Mouse (Mus musculus) midbrain, embryonic 14.5 days (tissue): ENCODE results near the gene Rora. TPM values are rescaled to one million over a fixed set of nuclear protein-coding genes. Genes with fewer than 3 reads are reported as not detected.

ENCODE experiments used
- ATAC-seq: fragments of 200-750 bp; cut with Nextera tagmentation; 2 replicates; pipeline ENCODE4 v1.8.0; 2017; ENCODE audit warnings: moderate number of reproducible peaks, moderate library complexity; ENCODE audit not compliant: low FRiP score, low TSS enrichment
- DNase-seq: peaks from one replicate; pipeline ENCODE4 v3.0.0-alpha.2; 2015
- H3K27ac ChIP-seq: fragments of 300-500 bp; sonication (generic); replicated peaks from 2 replicates; pipeline ENCODE4 v1.5.1; 2014; ENCODE audit warnings: mild to moderate bottlenecking, low read depth, low read length, moderate library complexity
- H3K27me3 ChIP-seq: fragments of 300-500 bp; sonication (generic); 2 replicates; pipeline ENCODE4 v1.6.1; 2014; ENCODE audit warnings: low read length, control low read depth, mixed read lengths; ENCODE audit not compliant: control insufficient read depth, insufficient read depth
- H3K36me3 ChIP-seq: fragments of 300-500 bp; sonication (generic); 2 replicates; pipeline ENCODE4 v1.6.1; 2014; ENCODE audit warnings: low read length, control low read depth; ENCODE audit not compliant: control insufficient read depth, insufficient read depth
- H3K4me1 ChIP-seq: fragments of 300-500 bp; sonication (generic); 2 replicates; pipeline ENCODE4 v1.6.1; 2014; ENCODE audit warnings: mild to moderate bottlenecking, antibody characterized with exemption, low read length, control low read depth; ENCODE audit not compliant: control insufficient read depth, insufficient read depth
- H3K4me2 ChIP-seq: fragments of 300-500 bp; sonication (generic); 2 replicates; pipeline ENCODE4 v1.6.1; 2014; ENCODE audit warnings: mild to moderate bottlenecking, low read length, moderate library complexity
- H3K4me3 ChIP-seq: fragments of 300-500 bp; sonication (generic); replicated peaks from 2 replicates; pipeline ENCODE4 v1.5.1; 2014; ENCODE audit warnings: low read depth, low read length
- H3K9ac ChIP-seq: fragments of 300-500 bp; sonication (generic); replicated peaks from 2 replicates; pipeline ENCODE4 v1.6.1; 2014; ENCODE audit warnings: mild to moderate bottlenecking, low read length, moderate library complexity
- H3K9me3 ChIP-seq: fragments of 300-500 bp; sonication (generic); 2 replicates; pipeline ENCODE4 v1.6.1; 2016; ENCODE audit warnings: low read length, control low read depth, mixed read lengths; ENCODE audit not compliant: control insufficient read depth
- WGBS: fragments of 180-500 bp; shearing (Covaris S2); extraction: QIAGEN DNeasy Blood & Tissue Kit; methylation state at CpG from one replicate; pipeline ENCODE4 v1.1.7; 2014; 5-methylcytosine and 5-hydroxymethylcytosine counted together
- polyA plus RNA-seq: library from polyadenylated mRNA; unstranded; fragments of >200 nt; fragmentation: Nextera tagmentation; extraction: Ambion mirVana; gene quantifications from 2 replicates; pipeline ENCODE4 v1.2.1, GENCODE M21; 2014

The Rora gene
- polyA plus RNA-seq, 1 experiment from 2014 or later: 39.1 TPM

DNA sequence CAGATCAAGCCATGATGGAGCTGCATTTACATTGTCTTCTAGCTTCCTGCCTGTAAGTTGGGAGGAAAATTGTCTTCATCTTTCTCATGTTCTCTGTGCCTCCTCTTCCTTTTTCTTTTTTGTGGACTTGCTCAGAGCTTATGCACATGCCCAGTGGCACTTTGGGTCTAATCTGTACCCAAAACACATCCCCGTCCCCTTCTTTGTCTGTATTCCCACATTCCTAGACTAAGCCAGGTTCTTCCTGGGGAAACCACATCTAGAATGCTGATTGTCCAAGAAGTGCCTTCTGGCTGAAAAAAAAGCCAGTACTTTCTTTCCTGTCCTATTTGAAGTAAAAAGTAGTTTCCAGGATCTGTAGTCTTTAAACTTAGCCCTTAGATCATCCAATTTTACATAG is 367.9 kb downstream of the Rora start:
- H3K4me2 ChIP-seq: no peak overlapping the region
- H3K4me3 ChIP-seq: no peak overlapping the region
- H3K27ac ChIP-seq: no peak overlapping the region
- no peaks in the 10 kb centered on the region for H3K36me3 ChIP-seq
- WGBS: 62% methylated on average over 1 of the region's 1 CpGs
- DNase-seq (peak; percentile 45), ATAC-seq (no peak)
- H3K27me3 ChIP-seq: no peaks in the 10 kb centered on the region
- no peaks in the 10 kb centered on the region for H3K4me1 ChIP-seq
- no peaks in the 10 kb centered on the region for H3K9me3 ChIP-seq
- no peak overlapping the region for H3K9ac ChIP-seq

GRCm38 (mm10) chr9:69023314-69023713 is 369.7 kb downstream of the Rora start:
- H3K4me2 ChIP-seq: no peak overlapping the region

GRCm38 (mm10) chr9:69028177-69028576 is 374.6 kb downstream of the Rora start:
- no peak overlapping the region for H3K27ac ChIP-seq
- no peaks in the 10 kb centered on the region for H3K9me3 ChIP-seq
- no peak overlapping the region for H3K4me3 ChIP-seq
- H3K4me2 ChIP-seq: no peak overlapping the region
- WGBS: 81% methylated on average over 4 of the region's 4 CpGs
- no peaks in the 10 kb centered on the region for H3K4me1 ChIP-seq
- H3K9ac ChIP-seq: no peak overlapping the region
- H3K27me3 ChIP-seq: no peaks in the 10 kb centered on the region
- ATAC-seq: no peak
- no peak for DNase-seq
- no peaks in the 10 kb centered on the region for H3K36me3 ChIP-seq

More at GRCm38 (mm10) chr9:69023314-69023713, 369.7 kb downstream of the Rora start:
- H3K36me3 ChIP-seq: no peaks in the 10 kb centered on the region
- ATAC-seq (no peak), DNase-seq (no peak)
- H3K9ac ChIP-seq: no peak overlapping the region
- H3K9me3 ChIP-seq: no peaks in the 10 kb centered on the region
- no peaks in the 10 kb centered on the region for H3K27me3 ChIP-seq
- no peak overlapping the region for H3K27ac ChIP-seq
- no peaks in the 10 kb centered on the region for H3K4me1 ChIP-seq
- H3K4me3 ChIP-seq: no peak overlapping the region
- WGBS: 87% methylated on average over 3 of the region's 3 CpGs

- H3K9ac ChIP-seq: no peak overlapping the region
- no peak for DNase-seq
- H3K36me3 ChIP-seq: no peaks in the 10 kb centered on the region
- WGBS: 95% methylated on average over 10 of the region's 10 CpGs
- no peaks in the 10 kb centered on the region for H3K9me3 ChIP-seq
- H3K27ac ChIP-seq: no peak overlapping the region
- no peaks in the 10 kb centered on the region for H3K27me3 ChIP-seq
- H3K4me3 ChIP-seq: no peak overlapping the region
- H3K4me2 ChIP-seq: no peak overlapping the region
- H3K4me1 ChIP-seq: no peaks in the 10 kb centered on the region
- no peak for ATAC-seq
Observed at GRCm38 (mm10) chr9:69034301-69034871, 380.8 kb downstream of the Rora start.

GRCm38 (mm10) chr9:69035456-69035855 is 381.9 kb downstream of the Rora start:
- no peak for DNase-seq
- WGBS: 85% methylated on average over 7 of the region's 7 CpGs
- H3K4me1 ChIP-seq: no peaks in the 10 kb centered on the region

DNA sequence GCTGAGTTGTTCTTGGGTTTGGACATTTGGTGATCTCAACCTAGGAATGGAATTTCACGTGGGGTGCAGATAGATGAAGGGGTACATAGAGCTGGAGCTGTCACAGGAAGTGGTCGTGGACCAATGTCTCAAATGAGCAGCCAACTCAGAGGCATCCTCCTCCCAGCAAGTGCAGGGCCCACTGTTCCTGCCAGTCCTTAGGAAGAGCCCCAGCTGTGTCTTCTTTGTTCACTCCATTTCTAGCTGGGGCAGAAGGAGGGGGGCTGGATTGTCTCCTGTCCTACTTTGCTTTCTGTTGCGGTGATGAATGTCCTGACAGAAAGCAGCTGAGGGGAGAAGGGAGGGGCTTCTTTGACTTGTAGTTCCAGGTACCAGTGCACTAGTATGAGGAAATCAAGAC is 382.7 kb downstream of the Rora start:
- Histone ChIP-seq H3K9ac (no peak overlapping the region), H3K4me3 (no peak overlapping the region), H3K4me1 (no peaks in the 10 kb centered on the region), H3K27ac (no peak overlapping the region), H3K9me3 (no peaks in the 10 kb centered on the region), H3K4me2 (no peak overlapping the region), H3K36me3 (no peaks in the 10 kb centered on the region), H3K27me3 (no peaks in the 10 kb centered on the region)
- no peak for DNase-seq
- WGBS: 37% methylated on average over 3 of the region's 3 CpGs
- ATAC-seq: no peak

More at GRCm38 (mm10) chr9:69035456-69035855, 381.9 kb downstream of the Rora start:
- Histone ChIP-seq H3K27ac (no peak overlapping the region), H3K4me2 (no peak overlapping the region), H3K36me3 (no peaks in the 10 kb centered on the region), H3K27me3 (no peaks in the 10 kb centered on the region), H3K4me3 (no peak overlapping the region), H3K9me3 (no peaks in the 10 kb centered on the region), H3K9ac (no peak overlapping the region)
- no peak for ATAC-seq

DNA sequence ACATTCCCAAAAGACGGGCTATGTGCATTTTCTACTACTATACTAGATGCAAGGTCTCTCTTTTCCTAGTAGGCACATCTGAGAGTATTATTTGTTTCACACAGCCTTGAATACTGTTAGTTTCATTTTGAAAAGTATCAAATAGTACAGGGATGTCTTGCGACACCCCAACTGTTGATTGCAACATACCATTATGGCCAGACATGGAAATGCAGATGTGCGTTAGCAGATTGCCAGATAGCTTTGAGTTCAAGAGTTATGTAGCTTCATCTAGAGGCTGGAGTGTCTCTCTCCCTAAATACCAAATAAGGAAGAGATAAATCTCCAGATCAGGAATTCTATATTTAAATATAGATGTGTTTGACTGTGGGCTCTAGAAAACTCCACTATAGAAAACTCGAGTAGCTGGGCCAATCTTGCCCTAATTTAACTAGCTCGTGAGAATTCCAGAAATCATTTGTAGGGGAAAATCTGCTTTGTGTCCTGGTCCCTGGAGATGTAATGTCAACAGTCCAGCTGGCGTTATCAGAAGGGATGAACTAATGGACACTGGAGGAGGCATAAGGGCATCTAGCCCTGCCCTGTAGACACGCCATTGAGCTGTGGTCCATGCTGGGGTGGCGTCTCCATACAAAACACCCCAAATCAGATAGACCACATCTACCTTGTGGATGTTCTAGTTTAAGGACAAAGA is 390.5 kb downstream of the Rora start:
- Histone ChIP-seq H3K9me3 (0 out of 2 replicates have a peak, but pooled peaks cover 4% of the 10 kb centered on the region), H3K9ac (no peak overlapping the region), H3K4me2 (no peak overlapping the region), H3K27me3 (no peaks in the 10 kb centered on the region), H3K4me1 (no peaks in the 10 kb centered on the region), H3K4me3 (no peak overlapping the region), H3K27ac (no peak overlapping the region), H3K36me3 (no peaks in the 10 kb centered on the region)
- WGBS: 92% methylated on average over 8 of the region's 8 CpGs
- ATAC-seq (no peak), DNase-seq (no peak)

GRCm38 (mm10) chr9:69044614-69045133 is 391.1 kb downstream of the Rora start:
- H3K4me3 ChIP-seq: no peak overlapping the region
- 90% methylated on average over 7 of the region's 7 CpGs for WGBS
- H3K4me1 ChIP-seq: no peaks in the 10 kb centered on the region
- no peak overlapping the region for H3K9ac ChIP-seq
- no peak overlapping the region for H3K4me2 ChIP-seq
- DNase-seq (no peak), ATAC-seq (no peak)
- 0 out of 2 replicates have a peak, but pooled peaks cover 4% of the 10 kb centered on the region for H3K9me3 ChIP-seq
- H3K27me3 ChIP-seq: no peaks in the 10 kb centered on the region
- no peaks in the 10 kb centered on the region for H3K36me3 ChIP-seq
- no peak overlapping the region for H3K27ac ChIP-seq

DNA sequence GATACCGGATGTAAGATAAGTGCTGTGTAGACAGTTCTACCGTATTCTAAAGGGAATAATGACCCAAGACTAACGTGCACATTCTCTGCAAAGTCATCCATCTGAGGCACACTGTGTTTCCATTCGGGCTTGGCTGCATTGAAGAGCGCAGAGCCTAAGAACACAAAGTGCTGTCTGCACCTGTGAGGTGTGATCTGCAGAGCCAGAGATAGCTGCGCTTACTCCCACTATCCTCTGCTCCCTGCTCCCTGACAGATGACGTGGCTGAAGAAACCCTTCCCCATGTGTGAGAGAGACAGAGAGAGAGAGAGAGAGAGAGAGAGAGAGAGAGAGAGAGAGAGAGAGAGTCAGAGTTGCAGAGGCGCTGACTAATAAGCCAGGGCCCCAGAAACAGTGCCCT is 392.3 kb downstream of the Rora start:
- Histone ChIP-seq H3K4me3 (no peak overlapping the region), H3K27ac (no peak overlapping the region), H3K36me3 (no peaks in the 10 kb centered on the region), H3K4me1 (no peaks in the 10 kb centered on the region), H3K4me2 (no peak overlapping the region), H3K9ac (no peak overlapping the region), H3K9me3 (0 out of 2 replicates have a peak, but pooled peaks cover 4% of the 10 kb centered on the region), H3K27me3 (no peaks in the 10 kb centered on the region)
- no peak for DNase-seq
- ATAC-seq: no peak
- WGBS: 96% methylated on average over 8 of the region's 8 CpGs
